ENCODE assay signal across 16 mouse cellular contexts in the genomic region with DNA sequence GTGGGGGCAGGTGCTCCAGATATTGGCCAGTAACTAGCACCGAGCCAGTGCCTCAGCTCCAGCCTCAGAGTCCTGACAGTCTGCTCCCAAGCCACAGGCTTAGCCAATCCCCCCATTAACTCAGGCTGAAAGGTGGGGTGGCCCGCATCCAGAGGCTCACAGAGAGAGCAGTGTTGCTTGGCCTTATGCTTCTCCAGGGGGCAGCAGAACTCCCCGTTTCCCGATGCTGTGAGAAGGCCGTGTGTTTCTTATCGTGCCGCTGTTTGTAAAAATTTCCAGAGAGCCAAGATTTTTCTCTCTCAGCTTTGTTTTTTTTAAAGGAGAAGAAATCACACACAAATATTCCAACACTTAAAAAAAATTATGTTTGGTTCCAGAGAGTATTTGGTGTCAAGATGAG. TPM values are rescaled to one million over a fixed set of nuclear protein-coding genes. Genes with fewer than 3 reads are reported as not detected.
DNase-seq lines count a peak whose midpoint lies in the region; ATAC-seq and TF ChIP-seq lines count a peak whose summit lies in the region.
"Had no signal": no experiment of that assay in that cellular context is flagged by ENCODE, and none has a peak within 500 bp of the region (broad histone marks: within the 10 kb centered on the region; RNA-seq: fewer than 3 reads in every experiment).

No protein-coding gene starts in this region.

- TF ChIP-seq CTCF in kidney, adult 2 months (conservative IDR thresholded peaks at IDR 0.05; ENCODE audit: insufficient read depth, insufficient read length, low read depth, low read length), result 0 out of 2 replicates have a peak, but pooled peaks have one; percentile 15
- TF ChIP-seq CTCF in cerebellum, adult 2 months (IDR thresholded peaks at IDR 0.05; ENCODE audit: borderline replicate concordance, insufficient read depth, low read depth, low read length), result no peak

- no peaks in the 10 kb centered on the region; the same call in 1 of the 2 replicates for H3K9me3 ChIP-seq in midbrain, embryonic 11.5 days (ENCODE audit: control insufficient read depth, low read length)
- H3K9me3 ChIP-seq in midbrain, embryonic 10.5 days (replicated peaks), result peaks cover 6% of the 10 kb centered on the region; the same call in 1 of the 2 replicates
- H3K9me3 ChIP-seq: forebrain, embryonic 13.5 days had no signal

- H3K36me3 ChIP-seq in kidney, adult 2 months (ENCODE audit: control insufficient read depth, insufficient read depth, low read length), result no peaks in the 10 kb centered on the region
- no peaks in the 10 kb centered on the region for H3K36me3 ChIP-seq in midbrain, embryonic 11.5 days (ENCODE audit: control insufficient read depth, insufficient read depth, low read length)
- H3K36me3 ChIP-seq in midbrain, embryonic 10.5 days, result no peaks in the 10 kb centered on the region
- H3K36me3 ChIP-seq: liver, embryonic 13.5 days; neural tube, embryonic 12.5 days had no signal

- no peak overlapping the region for H3K4me2 ChIP-seq in midbrain, embryonic 11.5 days
- H3K4me2 ChIP-seq: forebrain, embryonic 13.5 days; liver, embryonic 13.5 days; neural tube, embryonic 12.5 days had no signal

- peaks cover 3% of the 10 kb centered on the region; the same call in 1 of the 2 replicates for H3K4me1 ChIP-seq in kidney, adult 2 months (ENCODE audit: control insufficient read depth, insufficient read depth, low read length)
- no peaks in the 10 kb centered on the region for H3K4me1 ChIP-seq in midbrain, embryonic 11.5 days (ENCODE audit: control insufficient read depth, insufficient read depth, low read length)
- H3K4me1 ChIP-seq in midbrain, embryonic 10.5 days, result peaks cover 14% of the 10 kb centered on the region
- no peaks in the 10 kb centered on the region for H3K4me1 ChIP-seq in cerebellum, adult 2 months (ENCODE audit: control insufficient read depth, insufficient read depth, low read length)
- H3K4me1 ChIP-seq: forebrain, embryonic 13.5 days; neural tube, embryonic 12.5 days had no signal

- H3K4me3 ChIP-seq in kidney, adult 2 months (ENCODE audit: insufficient read depth, low read depth, low read length), result no peak overlapping the region
- H3K4me3 ChIP-seq in midbrain, embryonic 11.5 days (ENCODE audit: low read depth, low read length), result no peak overlapping the region
- H3K4me3 ChIP-seq in midbrain, embryonic 10.5 days, result no peak overlapping the region
- H3K4me3 ChIP-seq in cerebellum, adult 2 months (replicated peaks; ENCODE audit: insufficient read depth, low read depth, low read length), result no peak overlapping the region
- H3K4me3 ChIP-seq: forebrain, embryonic 13.5 days; liver, embryonic 13.5 days; neural tube, embryonic 12.5 days had no signal

- peak; percentile 22; the same call in 1 of the 2 replicates for ATAC-seq in midbrain, embryonic 11.5 days (ENCODE audit: low FRiP score)
- ATAC-seq: forebrain, embryonic 13.5 days; inflammation-experienced regulatory T-cells, adult 6 months had no signal

- TF ChIP-seq POLR2A in kidney, adult 2 months (IDR thresholded peaks at IDR 0.05; ENCODE audit: low read depth, low read length), result no peak
- TF ChIP-seq POLR2A in cerebellum, adult 2 months (IDR thresholded peaks at IDR 0.05; ENCODE audit: borderline replicate concordance, insufficient read depth, low read length), result no peak

- H3K27me3 ChIP-seq in kidney, adult 2 months (replicated peaks; ENCODE audit: control insufficient read depth, insufficient read depth, low read length), result no peaks in the 10 kb centered on the region
- H3K27me3 ChIP-seq in midbrain, embryonic 11.5 days (ENCODE audit: control insufficient read depth, insufficient read depth, low read length), result no peaks in the 10 kb centered on the region
- peaks cover 8% of the 10 kb centered on the region for H3K27me3 ChIP-seq in midbrain, embryonic 10.5 days (ENCODE audit: low read depth, poor library complexity, severe bottlenecking)
- no peaks in the 10 kb centered on the region for H3K27me3 ChIP-seq in cerebellum, adult 2 months (ENCODE audit: control insufficient read depth, insufficient read depth, low read length)
- H3K27me3 ChIP-seq: forebrain, embryonic 13.5 days; liver, embryonic 13.5 days; neural tube, embryonic 12.5 days had no signal

- WGBS in kidney, adult 2 months, result 55% methylated on average over 7 of the region's 7 CpGs
- 24% methylated on average over 7 of the region's 7 CpGs for WGBS in midbrain, embryonic 11.5 days
- WGBS in midbrain, embryonic 10.5 days, result 24% methylated on average over 7 of the region's 7 CpGs
- 24% methylated on average over 7 of the region's 7 CpGs for WGBS in cerebellum, adult 2 months

- no peak overlapping the region for H3K9ac ChIP-seq in midbrain, embryonic 11.5 days (ENCODE audit: low read length)
- H3K9ac ChIP-seq: forebrain, embryonic 13.5 days; liver, embryonic 13.5 days; neural tube, embryonic 12.5 days had no signal

- H3K27ac ChIP-seq in kidney, adult 2 months (ENCODE audit: insufficient read depth, low read depth, low read length), result no peak overlapping the region
- no peak overlapping the region for H3K27ac ChIP-seq in midbrain, embryonic 11.5 days (ENCODE audit: low read depth, low read length)
- H3K27ac ChIP-seq in midbrain, embryonic 10.5 days (replicated peaks), result no peak overlapping the region
- H3K27ac ChIP-seq in cerebellum, adult 2 months (ENCODE audit: insufficient read depth, low read length), result no peak overlapping the region
- H3K27ac ChIP-seq: forebrain, embryonic 13.5 days; liver, embryonic 13.5 days; neural tube, embryonic 12.5 days had no signal

- peak; percentile 34 for DNase-seq in embryo, embryonic 10 days (ENCODE audit: low spot score)
- no peak for DNase-seq in embryo, embryonic 9.5 days (ENCODE audit: extremely low spot score)
- no peak for DNase-seq in kidney, adult 2 months
- DNase-seq in kidney, postnatal 14 days, result no peak
- no peak for DNase-seq in midbrain, embryonic 11.5 days (ENCODE audit: low spot score, missing footprints)
- no peak for DNase-seq in midbrain, embryonic 10.5 days (ENCODE audit: low spot score)
- no peak for DNase-seq in cerebellum, adult 2 months
- no peak for DNase-seq in layer of hippocampus, postnatal 25 days (ENCODE audit: extremely low spot score in 1 of 2, low spot score in 1 of 2)
- DNase-seq: adrenal gland, postnatal 25 days; cerebellum, adult 11-12 months; gastrocnemius, postnatal 25 days; heart, postnatal 10 days; liver, embryonic 13.5 days had no signal

RNA-seq across cellular contexts. Expression of gene Clic5, which starts 56.2 kb away (rescaled TPM):
- polyA plus RNA-seq in kidney, adult 2 months (2012; rRNA removed), result 21.1 and 25.2 TPM in 2 replicates
- 0.98 and 1.1 TPM in 2 replicates for polyA plus RNA-seq in midbrain, embryonic 11.5 days (2014; fragmentation: Nextera tagmentation; extraction: Ambion mirVana)
- 0.23 and 0.82 TPM in 2 replicates for polyA plus RNA-seq in midbrain, embryonic 10.5 days (2016; fragmentation: Nextera tagmentation; extraction: Ambion mirVana)
- polyA plus RNA-seq in cerebellum, adult 2 months (2012; rRNA removed), result 2.3 and 2.7 TPM in 2 replicates
- total RNA-seq in layer of hippocampus, postnatal 25 days (2021), result 1 to 10 TPM; 2.7 to 3.0 TPM
